Mouse (Mus musculus): ENCODE measurements around the gene Ltbr.
A peak's percentile ranks its signal among the peaks of the same experiment; 100 is the strongest.

Ltbr gene

DNA sequence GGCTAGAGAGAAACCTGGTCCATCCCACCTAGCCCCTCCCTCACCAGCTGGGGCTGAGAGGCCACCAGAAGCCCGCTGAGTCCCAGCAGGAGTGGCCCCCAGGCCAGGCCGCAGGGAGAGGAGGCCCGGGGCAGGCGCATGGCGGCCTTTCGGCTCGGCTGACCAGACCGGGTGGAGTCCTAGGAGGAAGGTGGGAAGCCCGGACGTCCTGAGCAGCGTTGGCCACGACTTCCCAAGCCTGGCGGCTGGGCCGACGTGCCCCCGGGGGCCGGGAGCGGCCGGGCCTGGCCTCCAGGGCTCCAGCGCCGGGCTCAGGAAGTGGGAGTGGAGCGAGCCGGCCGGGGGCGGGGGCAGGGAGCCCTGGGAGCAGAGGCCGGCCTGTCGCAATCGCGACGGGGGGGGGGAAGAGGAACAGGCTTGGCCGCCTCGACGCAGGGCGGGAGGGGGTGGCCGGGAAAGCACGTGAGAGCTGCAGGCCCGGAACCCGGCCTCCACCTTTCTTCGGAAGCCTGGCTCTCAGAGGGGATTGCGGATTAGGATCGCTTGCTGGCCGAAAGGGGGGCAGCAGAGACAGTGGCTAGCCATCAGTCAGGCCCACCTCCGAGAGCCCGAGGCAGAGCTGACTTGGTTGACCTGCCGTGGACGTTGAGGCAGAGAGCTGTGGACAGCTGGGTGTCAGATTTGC lies at the start of gene Ltbr:
TSS of gene Ltbr (minus strand) at position 340 of the 685 bp plus-strand sequence.
- peak; percentile 69 to 71 for DNase-seq (ENCODE audit: low spot score in 2 of 2)

DNA sequence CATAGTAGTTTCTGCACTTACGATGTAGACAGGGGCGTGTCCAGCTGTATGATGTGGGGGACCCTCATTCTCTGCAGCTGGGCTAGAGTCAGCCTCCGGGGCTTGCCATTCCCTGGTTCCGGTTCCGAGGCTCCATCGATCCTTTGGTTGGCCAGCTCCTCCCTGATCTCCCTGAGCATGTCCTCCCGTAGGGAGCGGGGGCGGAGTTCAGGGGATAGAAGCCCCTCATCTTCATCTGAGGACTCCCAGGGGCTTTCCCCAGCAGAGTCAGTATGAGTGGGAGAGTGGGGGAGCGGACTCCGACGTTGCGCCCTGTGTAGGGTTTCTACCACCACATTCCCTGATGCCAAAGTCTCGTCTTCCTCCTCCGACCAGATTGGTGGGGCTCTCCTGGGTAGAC lies 49.3 kb upstream of the Ltbr start:
- no peak for DNase-seq (ENCODE audit: low spot score in 2 of 2)

DNA sequence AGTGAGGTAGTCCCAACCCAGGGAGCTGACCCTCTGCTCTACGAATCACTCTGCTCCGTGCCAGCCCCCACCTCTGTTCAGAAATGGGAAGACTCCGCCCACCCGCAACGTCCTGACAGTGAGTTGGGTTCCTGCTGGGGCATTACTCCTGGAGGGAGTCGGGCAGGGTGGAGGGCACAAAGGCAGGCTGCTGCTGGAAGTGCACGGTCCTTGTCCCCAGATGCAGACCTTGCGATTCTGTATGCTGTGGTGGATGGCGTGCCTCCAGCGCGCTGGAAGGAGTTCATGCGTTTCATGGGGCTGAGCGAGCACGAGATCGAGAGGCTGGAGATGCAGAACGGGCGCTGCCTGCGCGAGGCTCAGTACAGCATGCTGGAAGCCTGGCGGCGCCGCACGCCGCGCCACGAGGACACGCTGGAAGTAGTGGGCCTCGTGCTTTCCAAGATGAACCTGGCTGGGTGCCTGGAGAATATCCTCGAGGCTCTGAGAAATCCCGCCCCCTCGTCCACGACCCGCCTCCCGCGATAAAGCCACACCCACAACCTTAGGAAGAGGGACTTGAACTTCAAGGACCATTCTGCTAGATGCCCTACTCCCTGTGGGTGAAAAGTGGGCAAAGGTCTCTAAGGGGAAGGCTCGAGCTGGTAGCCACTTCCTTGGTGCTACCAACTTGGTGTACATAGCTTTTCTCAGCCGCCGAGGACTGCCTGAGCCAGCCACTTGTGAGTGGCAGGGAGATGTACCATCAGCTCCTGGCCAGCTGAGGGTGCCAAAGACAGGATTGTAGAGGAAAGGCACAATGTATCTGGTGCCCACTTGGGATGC lies 48.0 kb upstream of the Ltbr start:
- peak; percentile 75 to 78 for DNase-seq (ENCODE audit: low spot score in 2 of 2)

DNA sequence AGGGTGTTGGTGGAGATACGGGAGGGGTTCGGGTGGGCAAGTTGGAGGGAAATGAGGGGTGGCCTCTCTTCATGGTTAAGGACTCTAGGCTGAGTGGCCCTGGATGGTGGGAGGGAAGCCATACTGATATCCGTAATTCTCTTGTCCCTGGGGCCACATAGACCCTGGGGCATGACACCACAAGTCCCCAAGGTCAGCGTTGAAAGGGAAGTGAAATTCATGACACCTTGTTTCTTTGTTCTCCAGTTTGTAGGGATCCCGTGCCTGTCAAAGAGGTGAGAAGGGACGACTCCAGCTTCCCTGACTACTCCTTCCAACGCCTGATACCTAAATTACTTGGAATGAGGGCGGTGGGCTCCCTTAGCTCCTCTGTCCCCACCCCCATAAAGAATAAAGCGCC lies 47.2 kb upstream of the Ltbr start:
- DNase-seq (ENCODE audit: low spot score in 2 of 2) = no peak

DNA sequence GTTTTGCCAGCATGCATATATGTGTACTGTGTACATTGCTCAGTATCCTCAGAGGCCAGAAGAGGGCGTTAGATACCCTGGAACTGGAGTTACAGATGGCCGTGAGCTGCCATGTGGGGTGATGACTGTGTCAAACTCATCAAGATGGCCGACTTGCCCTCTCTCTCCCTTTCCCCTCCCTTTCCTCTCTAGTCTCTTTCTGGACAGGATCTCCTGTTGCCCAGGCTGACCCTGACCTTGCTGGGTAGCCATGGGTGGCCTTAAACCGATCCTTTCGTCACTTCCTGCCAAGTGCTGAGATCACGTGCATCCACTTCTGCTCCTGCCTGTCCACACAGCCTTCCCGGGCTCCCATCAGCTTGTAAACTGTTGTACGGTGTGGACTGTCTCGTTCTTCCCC lies 46.3 kb upstream of the Ltbr start:
- DNase-seq (ENCODE audit: low spot score in 2 of 2) = no peak

DNA sequence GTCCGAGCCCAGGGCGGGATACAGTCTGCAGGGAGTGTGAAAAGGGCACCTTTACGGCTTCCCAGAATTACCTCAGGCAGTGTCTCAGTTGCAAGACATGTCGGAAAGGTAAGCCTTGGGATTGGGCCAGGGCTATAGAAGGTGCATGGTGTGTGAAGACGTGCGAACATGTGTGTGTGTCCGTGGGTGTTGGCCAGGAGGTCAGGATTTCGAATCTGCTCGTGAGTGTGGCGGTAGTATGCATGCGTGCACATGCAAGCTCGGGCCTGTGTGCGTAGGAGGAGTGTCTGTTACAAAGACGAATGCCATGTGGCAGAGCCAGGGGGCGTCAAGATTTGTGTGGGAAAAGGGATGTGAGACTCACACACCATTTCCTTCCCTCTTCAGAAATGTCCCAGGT lies 43.6 kb upstream of the Ltbr start:
- no peak for DNase-seq (ENCODE audit: low spot score in 2 of 2)

DNA sequence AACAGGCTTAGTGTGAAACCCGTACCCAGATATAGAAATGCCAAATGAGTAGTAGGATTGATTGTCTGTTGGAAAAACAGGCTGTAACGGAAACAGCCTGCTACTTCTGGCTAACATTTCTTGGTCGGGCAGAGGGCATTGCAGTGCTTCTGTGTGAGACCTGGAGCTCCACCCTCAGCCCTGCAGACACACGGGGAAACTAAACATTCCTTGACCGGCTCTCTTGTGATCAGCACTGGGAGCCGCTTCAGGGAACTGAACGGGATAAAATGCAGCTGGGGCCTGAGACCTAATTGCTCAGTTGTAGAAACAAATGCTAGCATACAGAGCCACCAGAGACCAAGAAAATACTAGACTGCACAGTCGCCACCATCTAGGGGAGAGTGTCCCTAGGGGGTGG lies 42.6 kb upstream of the Ltbr start:
- DNase-seq (ENCODE audit: low spot score in 2 of 2) = no peak

DNA sequence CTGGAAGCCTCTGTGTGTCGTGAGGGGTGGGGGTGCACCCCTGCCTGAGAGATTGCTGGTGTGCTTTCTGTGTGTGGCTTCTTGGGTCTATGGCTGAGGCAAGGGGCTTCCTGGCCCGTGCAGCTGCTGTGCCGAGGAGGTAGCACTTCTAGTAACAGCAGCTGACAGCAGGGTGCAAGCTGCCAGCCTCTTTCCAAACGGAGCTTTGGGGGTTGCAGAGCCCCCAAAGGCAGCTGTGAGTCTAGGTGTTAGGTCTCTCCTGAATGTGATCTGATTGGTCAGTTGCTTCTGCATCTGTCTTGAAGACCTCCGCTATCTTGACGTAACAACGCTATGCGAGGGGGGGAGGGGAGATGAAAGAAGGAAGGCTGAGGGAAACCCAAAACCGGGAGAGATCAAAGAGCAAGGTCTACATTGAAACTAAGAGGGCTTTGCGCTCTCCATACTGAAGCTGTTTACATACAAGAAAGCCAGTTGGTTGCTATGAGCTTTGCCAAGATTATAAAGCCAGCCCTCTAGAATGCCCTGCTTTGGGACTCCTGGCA lies 41.6 kb upstream of the Ltbr start:
- no peak for DNase-seq (ENCODE audit: low spot score in 2 of 2)

DNA sequence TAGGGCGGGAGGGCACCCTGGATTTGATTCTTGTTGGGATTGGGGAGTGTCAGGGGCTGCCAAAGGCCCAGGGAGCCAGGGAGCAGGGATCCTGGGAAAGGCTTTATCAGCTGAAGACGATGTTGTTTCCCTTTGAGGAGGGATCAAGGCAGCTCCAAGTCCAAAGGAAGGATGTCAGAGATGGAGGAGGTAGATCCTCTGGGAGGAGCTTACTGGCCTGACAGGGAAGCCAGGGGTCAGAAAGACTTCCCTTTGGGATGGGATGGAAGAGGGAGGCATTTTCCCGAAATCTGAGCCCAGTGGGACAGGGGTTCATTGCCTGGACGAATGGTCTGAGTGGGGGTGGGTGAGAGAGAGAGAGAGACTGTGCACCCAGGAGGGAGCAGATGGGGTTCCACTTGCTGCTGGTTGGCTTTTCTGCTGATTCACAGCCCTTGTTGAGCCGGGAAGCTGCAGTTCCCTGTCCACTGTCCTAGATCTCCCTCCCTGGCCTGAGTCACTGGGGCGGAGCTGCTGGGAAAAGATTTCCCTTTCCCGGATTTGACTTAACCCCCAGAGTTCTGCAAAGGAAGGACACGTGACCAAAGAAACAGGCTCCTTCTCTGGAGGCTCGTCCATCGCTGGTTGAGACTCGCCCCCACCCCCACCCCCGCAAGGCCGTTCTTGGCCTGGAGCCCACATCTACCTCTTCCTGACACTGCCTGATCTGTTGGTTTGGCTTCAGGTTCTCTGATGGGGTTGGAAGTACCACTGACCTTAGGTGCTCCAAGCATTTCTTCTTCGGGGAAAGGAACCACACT lies 40.9 kb upstream of the Ltbr start:
- no peak for DNase-seq (ENCODE audit: low spot score in 2 of 2)

DNA sequence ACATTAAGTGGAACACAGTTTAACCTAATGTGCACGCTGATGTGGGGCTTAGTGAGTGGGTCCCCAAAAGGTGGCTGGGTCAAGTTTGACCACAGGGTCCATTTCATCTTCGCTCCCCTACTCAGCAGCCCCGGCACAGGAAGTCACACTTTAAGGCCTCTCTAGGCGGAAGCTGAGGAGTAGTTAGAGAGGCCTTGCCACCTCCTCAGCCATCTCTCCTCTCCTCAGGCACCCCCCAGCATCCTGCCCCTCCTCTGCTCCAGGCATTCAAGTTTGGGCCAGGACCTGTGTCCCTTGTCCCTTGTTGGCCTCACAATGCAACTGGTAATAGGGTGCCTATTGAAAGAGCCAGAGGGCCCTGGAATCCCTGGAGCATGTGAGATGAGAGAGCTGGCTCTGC lies 40.0 kb upstream of the Ltbr start:
- no peak for DNase-seq (ENCODE audit: low spot score in 2 of 2)

DNA sequence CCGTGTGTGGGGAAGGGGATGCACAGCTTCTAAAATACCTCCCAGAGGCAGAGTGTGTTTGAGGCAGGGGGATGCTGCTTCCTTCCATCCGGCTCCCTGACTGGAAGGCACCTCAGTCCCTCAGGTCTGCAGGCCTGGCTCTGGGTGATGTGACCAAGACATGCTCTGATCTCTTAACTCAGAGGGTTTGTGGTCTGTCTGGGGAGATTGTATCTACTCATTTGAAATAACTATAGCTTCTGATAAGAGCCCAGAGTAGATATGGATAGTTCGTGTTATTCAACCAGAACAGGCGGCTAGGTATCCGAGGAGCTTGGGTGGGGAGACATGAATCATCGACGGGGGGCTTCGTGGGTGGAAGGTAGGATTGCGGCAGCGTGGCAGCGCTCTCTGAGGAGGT lies 39.5 kb upstream of the Ltbr start:
- no peak for DNase-seq (ENCODE audit: low spot score in 2 of 2)

DNA sequence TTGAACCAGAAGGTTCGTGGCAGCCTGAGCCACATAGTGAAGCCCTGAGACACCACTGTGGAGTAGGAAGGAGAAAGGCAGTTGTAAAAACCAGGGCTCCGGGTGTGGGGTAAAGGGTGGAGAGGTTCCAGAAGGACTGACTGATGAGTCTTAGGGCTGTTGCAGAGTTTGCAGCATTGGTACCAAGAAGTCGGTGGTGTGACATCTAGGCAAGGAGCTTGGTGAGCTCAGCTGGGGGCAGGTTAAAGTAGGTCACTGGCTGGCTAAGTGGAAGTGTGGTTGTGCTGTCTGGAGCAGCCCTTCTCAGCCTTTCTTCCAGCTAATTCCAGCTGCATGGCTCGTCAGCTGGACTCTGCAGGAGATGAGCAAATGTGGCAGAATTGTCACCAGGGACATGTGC lies 39.1 kb upstream of the Ltbr start:
- DNase-seq (ENCODE audit: low spot score in 2 of 2) = no peak

DNA sequence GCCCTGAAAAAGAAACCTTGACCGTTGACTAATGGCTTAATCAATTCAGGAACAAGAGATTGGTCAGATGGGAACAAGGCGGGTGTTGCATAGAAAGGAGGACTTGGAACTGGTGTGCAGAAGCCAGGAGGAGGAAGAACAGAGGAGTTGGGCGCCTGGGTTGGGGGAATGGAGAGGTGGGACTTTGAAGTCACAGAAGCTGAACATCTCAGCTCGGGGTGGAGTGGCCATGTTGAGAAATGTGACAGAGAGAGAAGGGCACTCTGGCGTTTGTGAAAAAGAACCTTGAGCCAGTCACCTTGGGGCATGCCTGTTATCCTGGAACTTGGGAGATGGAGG lies 38.3 kb upstream of the Ltbr start:
- no peak for DNase-seq (ENCODE audit: low spot score in 2 of 2)

DNA sequence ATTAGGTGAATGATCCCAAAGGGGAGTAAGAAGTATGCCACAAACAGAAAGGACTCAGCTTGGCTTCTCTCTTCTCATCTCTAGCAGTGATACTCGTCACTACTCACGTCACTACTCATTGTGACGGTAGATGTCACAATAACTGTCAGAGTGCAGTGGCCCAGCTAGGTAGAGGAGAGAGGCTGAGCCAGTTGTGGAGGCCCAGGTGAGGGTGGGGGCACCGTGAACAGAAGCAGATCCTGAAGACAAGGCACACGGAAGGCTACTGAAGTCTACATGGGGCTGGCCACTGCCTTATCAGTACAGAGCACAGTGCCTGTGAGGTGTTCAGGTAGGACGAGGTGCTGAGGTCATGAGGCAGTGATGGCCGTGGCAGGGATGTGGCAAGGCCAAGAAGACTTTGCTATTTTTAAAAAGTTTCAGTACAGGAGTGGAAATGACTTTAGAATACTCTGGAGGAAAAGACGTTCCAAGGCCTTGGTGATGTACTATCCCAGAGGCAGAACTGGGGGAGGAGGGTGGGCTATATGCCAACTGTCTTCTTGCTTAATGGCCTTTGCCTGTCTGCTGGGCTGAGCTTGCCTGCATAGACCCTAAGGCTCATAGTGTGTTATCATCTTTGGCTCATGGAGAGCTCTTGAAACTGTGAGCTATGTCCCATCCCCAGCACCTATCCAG lies 37.8 kb upstream of the Ltbr start:
- no peak for DNase-seq (ENCODE audit: low spot score in 2 of 2)

DNA sequence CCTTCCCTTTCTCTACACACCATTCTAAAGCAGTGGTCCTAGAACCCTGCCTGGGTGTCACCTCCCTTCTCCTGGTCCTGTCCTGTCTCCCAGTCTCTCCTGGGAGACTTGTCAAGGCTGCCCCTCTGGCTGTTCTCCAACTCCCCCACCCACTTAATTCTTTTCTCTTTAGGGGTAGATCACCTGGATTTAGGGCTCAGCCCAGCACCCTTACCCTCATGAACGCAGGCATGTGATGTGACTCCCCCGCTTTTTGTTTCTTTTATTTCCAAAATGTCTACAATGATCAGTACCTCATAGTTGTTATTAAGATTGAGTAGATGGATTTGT lies 37.3 kb upstream of the Ltbr start:
- no peak for DNase-seq (ENCODE audit: low spot score in 2 of 2)

DNA sequence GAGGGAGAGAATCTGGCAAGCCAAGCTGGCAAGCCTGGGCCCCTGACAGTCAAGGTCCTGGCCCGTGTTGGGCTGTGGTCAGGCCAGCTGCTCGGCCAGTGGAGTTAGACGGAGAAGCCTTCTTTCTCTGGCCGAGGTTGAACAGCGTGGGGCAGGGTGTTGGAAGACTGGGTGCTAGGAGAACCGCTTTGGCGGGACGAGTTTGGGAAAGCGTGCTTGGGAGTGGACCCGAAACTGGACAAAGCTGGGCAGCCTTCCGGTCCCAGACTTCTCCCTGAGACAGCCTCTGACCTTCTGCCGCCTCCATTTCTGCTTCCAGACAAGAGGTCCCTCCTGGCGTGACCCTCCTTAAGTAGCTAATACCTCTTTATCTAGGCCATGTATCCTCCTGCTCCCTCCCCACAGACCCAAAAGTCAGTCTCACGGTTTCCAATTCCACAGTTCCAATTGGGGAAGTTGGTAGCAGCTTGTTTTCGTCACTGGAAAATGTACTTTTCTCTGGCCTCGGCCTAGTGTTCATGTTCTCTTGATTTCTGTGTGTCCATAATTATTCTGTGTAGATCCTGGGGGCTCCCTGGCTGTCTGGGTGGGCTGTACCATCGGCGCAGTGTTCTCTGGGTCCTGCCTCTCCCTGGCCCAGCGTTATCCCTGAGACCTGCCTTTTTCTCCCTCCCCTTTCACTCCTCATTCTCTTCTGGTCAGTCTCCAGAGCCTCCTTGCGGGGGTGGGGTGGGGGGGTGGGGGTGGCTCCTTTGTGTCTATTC lies 36.7 kb upstream of the Ltbr start:
- DNase-seq (ENCODE audit: low spot score in 2 of 2) = no peak

DNA sequence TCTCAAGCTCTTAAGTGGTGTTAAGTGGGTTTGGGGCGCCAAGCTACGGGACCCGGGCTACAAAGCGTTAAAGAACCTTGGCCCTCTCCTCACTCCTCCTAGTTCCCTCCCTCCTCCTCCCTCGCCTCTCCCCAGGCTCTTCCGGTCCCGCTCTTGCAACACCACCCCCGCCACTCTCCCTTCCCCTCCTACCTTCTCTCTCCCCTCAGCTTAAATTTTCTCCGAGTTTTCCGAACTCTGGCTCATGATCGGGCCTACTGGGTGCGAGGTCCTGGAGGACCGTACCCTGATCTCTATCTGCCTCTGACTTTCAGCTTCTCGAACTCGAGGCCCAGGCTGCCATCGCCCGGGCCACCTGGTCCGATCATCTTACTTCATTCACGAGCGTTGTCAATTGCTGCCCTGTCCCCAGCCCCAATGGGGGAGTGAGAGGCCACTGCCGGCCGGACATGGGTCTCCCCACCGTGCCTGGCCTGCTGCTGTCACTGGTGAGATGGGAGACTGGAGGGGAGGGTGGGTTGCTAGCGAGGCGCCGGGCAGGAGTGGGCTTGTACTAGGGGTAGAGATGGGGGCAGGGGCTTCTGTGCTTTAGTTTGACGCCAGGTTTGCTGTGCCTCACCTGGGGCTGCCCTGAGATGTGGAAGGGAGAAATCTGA lies 36.0 kb upstream of the Ltbr start:
- DNase-seq (ENCODE audit: low spot score in 2 of 2) = peak in 1 of 2 experiments; percentile 46

DNA sequence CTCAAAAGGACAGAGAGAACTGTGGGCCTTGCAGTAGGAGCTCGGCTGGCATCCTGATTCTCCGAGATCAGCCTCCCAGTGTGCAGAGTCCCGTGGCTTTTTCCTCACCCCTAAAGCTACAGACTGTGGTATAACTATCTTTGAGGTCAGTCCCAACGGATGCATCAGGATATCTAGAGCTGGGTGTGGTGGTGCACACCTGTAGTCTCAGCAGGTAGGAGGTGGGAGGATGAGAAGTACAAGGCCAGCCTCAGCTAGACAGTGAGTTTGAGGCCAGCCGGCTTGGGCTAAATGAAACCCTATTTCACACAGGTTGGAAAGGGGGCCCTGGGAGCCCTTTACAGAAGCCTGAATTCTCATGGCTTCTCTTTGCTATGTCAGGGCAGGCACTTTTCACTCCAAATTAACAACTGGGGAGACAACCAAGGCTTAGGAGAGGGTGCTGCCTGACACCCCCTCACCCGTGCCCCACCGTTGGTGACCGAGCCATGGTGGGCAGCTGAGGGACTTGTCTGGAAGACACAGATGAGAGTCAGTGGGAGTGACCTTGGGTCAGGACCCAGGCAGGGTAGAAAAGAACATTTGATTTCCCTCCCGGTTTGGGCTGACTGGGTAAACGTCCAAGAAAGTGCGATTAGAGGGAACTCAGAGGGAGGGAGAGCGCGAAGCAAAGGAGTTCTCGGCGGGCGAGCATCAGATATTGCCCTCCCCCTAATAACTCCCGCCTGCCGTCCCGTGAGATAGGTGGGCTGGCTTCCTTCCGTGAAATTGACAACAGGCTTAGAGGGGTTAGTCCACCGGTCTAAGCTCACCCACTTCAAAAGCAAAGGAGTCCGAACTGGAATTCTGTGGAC lies 35.3 kb upstream of the Ltbr start, which contains the start of gene Tnfrsf1a:
TSS of gene Tnfrsf1a (plus strand) at position 642 of the 854 bp plus-strand sequence.
- DNase-seq (ENCODE audit: low spot score in 2 of 2) = no peak

DNA sequence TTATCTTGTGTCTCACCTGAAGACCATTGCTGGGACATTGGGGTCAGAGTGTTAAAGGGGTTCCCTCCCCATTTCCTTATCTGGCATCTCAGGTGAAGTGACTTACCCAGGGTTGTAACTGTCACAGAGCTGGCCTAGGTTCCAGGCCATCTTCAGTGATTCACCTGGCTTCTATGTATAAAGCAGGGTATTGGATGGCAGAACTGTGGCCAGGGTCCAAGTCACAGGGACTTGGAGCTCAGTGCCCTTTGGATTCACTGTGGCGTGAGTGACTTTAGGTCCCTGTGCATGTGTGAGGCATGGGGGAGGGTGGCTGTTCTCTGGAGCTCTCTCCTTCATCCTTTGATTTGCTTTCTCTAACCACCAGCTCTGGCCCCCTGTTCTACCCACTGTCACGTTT lies 32.3 kb upstream of the Ltbr start:
- DNase-seq (ENCODE audit: low spot score in 2 of 2) = no peak

DNA sequence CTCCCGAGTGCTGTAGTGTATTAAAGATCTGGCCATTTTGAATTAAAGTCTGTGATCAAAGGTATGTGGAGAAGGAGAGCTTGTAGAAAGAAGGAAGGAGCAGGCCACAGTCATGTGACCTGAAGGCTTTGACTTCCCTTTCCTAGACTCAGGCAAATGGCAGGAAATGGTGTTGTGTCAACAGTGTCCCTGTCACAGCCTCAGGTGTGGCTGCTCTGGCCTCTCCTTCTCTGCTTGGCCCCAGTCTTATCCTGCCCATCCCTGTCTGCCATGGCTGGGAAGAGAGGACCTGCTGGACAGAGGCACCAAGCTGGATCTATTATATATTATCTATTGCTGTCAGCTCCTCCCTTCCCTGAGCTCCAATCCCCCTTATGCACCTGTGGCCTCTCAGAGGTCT lies 31.9 kb upstream of the Ltbr start:
- DNase-seq (ENCODE audit: low spot score in 2 of 2) = no peak
